Mouse (Mus musculus) erythroblast, embryonic 14.5 days (primary cell): ENCODE results near the gene Pex5l. TPM values are rescaled to one million over a fixed set of nuclear protein-coding genes. Genes with fewer than 3 reads are reported as not detected.

Source experiments
- H3K27me3 ChIP-seq: 2 replicates; pipeline ENCODE4 v1.6.1; 2012; ENCODE audit warnings: inconsistent platforms; ENCODE audit not compliant: control insufficient read depth
- H3K36me3 ChIP-seq: 2 replicates; pipeline ENCODE4 v1.6.1; 2012; ENCODE audit warnings: mild to moderate bottlenecking, inconsistent platforms; ENCODE audit not compliant: control insufficient read depth
- H3K4me1 ChIP-seq: 2 replicates; pipeline ENCODE4 v1.6.1; 2012; ENCODE audit warnings: inconsistent platforms; ENCODE audit not compliant: control insufficient read depth
- H3K4me3 ChIP-seq: replicated peaks from 2 replicates; pipeline ENCODE3; 2012; ENCODE audit warnings: moderate library complexity, mild to moderate bottlenecking, inconsistent platforms
- H3K9me3 ChIP-seq: 2 replicates; pipeline ENCODE4 v1.6.1; 2012; ENCODE audit warnings: low read length, inconsistent platforms, mixed read lengths; ENCODE audit not compliant: control insufficient read depth
- GATA1 ChIP-seq: IDR thresholded peaks from 2 replicates; pipeline ENCODE4 v1.6.1; 2012; ENCODE audit warnings: low read length, inconsistent platforms, mixed read lengths
- TAL1 ChIP-seq: IDR thresholded peaks from 3 replicates; pipeline ENCODE4 v1.6.1; 2012; ENCODE audit warnings: low read length, inconsistent platforms, mixed read lengths
- polyA plus RNA-seq: library from polyadenylated mRNA; stranded (reverse); fragments of >175 nt; gene quantifications from 2 replicates; pipeline ENCODE4 v1.2.3, GENCODE M21; 2012

Gene Pex5l
- polyA plus RNA-seq = not detected in 2 replicates

- H3K4me1 ChIP-seq = no peaks in the 10 kb centered on the region
- H3K9me3 ChIP-seq = no peaks in the 10 kb centered on the region
- H3K27me3 ChIP-seq = peaks cover 19% of the 10 kb centered on the region
- TF ChIP-seq GATA1 (no peak), TAL1 (no peak)
- no peaks in the 10 kb centered on the region for H3K36me3 ChIP-seq
- H3K4me3 ChIP-seq = peak within 1 kb of the TSS; percentile 20
Observed at GRCm38 (mm10) chr3:33142901-33143461, at the start of gene Pex5l. Gene Pex5l (minus strand): TSS chr3:33143247.

- H3K9me3 ChIP-seq = 0 out of 2 replicates have a peak, but pooled peaks cover 2% of the 10 kb centered on the region
- no peak for TF ChIP-seq GATA1
- no peak for TF ChIP-seq TAL1
- H3K27me3 ChIP-seq = no peaks in the 10 kb centered on the region
- no peak overlapping the region for H3K4me3 ChIP-seq
- H3K4me1 ChIP-seq = no peaks in the 10 kb centered on the region
- H3K36me3 ChIP-seq = no peaks in the 10 kb centered on the region
Observed at GRCm38 (mm10) chr3:33165186-33165585, 22.1 kb upstream of the Pex5l start.

- Histone ChIP-seq H3K27me3 (no peaks in the 10 kb centered on the region), H3K9me3 (0 out of 2 replicates have a peak, but pooled peaks cover 2% of the 10 kb centered on the region), H3K4me1 (no peaks in the 10 kb centered on the region), H3K4me3 (no peak overlapping the region), H3K36me3 (no peaks in the 10 kb centered on the region)
- TF ChIP-seq GATA1 (no peak), TAL1 (no peak)
Observed at GRCm38 (mm10) chr3:33163821-33164220, 20.8 kb upstream of the Pex5l start.

- Histone ChIP-seq H3K9me3 (no peaks in the 10 kb centered on the region), H3K4me1 (no peaks in the 10 kb centered on the region), H3K36me3 (no peaks in the 10 kb centered on the region), H3K4me3 (no peak overlapping the region), H3K27me3 (peaks cover 19% of the 10 kb centered on the region)
- no peak for TF ChIP-seq GATA1
- TF ChIP-seq TAL1 = no peak
Observed at GRCm38 (mm10) chr3:33143592-33143991, 545 bp upstream of the Pex5l start.

- Histone ChIP-seq H3K4me3 (peak overlapping the region; percentile 7), H3K4me1 (no peaks in the 10 kb centered on the region)
- TF ChIP-seq GATA1 (no peak), TAL1 (no peak)
Observed at GRCm38 (mm10) chr3:33142398-33142797, 649 bp downstream of the Pex5l start.

GRCm38 (mm10) chr3:33129944-33130343, 13.1 kb downstream of the Pex5l start:
- Histone ChIP-seq H3K4me3 (no peak overlapping the region), H3K9me3 (peaks cover 2% of the 10 kb centered on the region; the same call in 1 of the 2 replicates), H3K36me3 (no peaks in the 10 kb centered on the region), H3K27me3 (no peaks in the 10 kb centered on the region), H3K4me1 (no peaks in the 10 kb centered on the region)
- TF ChIP-seq GATA1 (no peak), TAL1 (no peak)

More at GRCm38 (mm10) chr3:33142398-33142797, 649 bp downstream of the Pex5l start:
- no peaks in the 10 kb centered on the region for H3K36me3 ChIP-seq
- no peaks in the 10 kb centered on the region for H3K9me3 ChIP-seq
- H3K27me3 ChIP-seq = peaks cover 19% of the 10 kb centered on the region

GRCm38 (mm10) chr3:33124796-33125195, 18.3 kb downstream of the Pex5l start:
- Histone ChIP-seq H3K4me1 (no peaks in the 10 kb centered on the region), H3K9me3 (no peaks in the 10 kb centered on the region), H3K4me3 (no peak overlapping the region), H3K36me3 (no peaks in the 10 kb centered on the region), H3K27me3 (no peaks in the 10 kb centered on the region)
- no peak for TF ChIP-seq GATA1
- TF ChIP-seq TAL1 = no peak

- Histone ChIP-seq H3K4me1 (no peaks in the 10 kb centered on the region), H3K9me3 (no peaks in the 10 kb centered on the region), H3K4me3 (no peak overlapping the region), H3K36me3 (no peaks in the 10 kb centered on the region), H3K27me3 (no peaks in the 10 kb centered on the region)
- TF ChIP-seq TAL1 (no peak), GATA1 (no peak)
Observed at GRCm38 (mm10) chr3:33105785-33106184, 37.3 kb downstream of the Pex5l start.

GRCm38 (mm10) chr3:33103501-33103900, 39.5 kb downstream of the Pex5l start:
- H3K27me3 ChIP-seq = no peaks in the 10 kb centered on the region
- no peaks in the 10 kb centered on the region for H3K9me3 ChIP-seq
- no peak overlapping the region for H3K4me3 ChIP-seq
- no peak for TF ChIP-seq TAL1
- TF ChIP-seq GATA1 = no peak
- no peaks in the 10 kb centered on the region for H3K4me1 ChIP-seq
- H3K36me3 ChIP-seq = no peaks in the 10 kb centered on the region
